Mouse (Mus musculus) kidney, embryonic 15.5 days (tissue): ENCODE measurements around the gene Epha4. TPM values are rescaled to one million over a fixed set of nuclear protein-coding genes. Genes with fewer than 3 reads are reported as not detected.

Experiments used
- ATAC-seq: fragments of 200-750 bp; cut with Nextera tagmentation; replicated peaks from 2 replicates; pipeline ENCODE4 v1.8.0; 2017; ENCODE audit warnings: moderate TSS enrichment; ENCODE audit not compliant: low FRiP score
- H3K27ac ChIP-seq: fragments of 300-500 bp; sonication (generic); 2 replicates; pipeline ENCODE4 v1.5.1; 2015; ENCODE audit warnings: mild to moderate bottlenecking, inconsistent platforms
- H3K27me3 ChIP-seq: fragments of 300-500 bp; sonication (generic); 2 replicates; pipeline ENCODE4 v1.6.1; 2015; ENCODE audit warnings: inconsistent platforms
- H3K36me3 ChIP-seq: fragments of 300-500 bp; sonication (generic); 2 replicates; pipeline ENCODE4 v1.6.1; 2015; ENCODE audit warnings: inconsistent platforms
- H3K4me1 ChIP-seq: fragments of 300-500 bp; sonication (generic); 2 replicates; pipeline ENCODE4 v1.6.1; 2015; ENCODE audit warnings: inconsistent platforms
- H3K4me2 ChIP-seq: fragments of 300-500 bp; sonication (generic); 2 replicates; pipeline ENCODE4 v1.6.1; 2015; ENCODE audit warnings: moderate library complexity, mild to moderate bottlenecking, inconsistent platforms
- H3K4me3 ChIP-seq: fragments of 300-500 bp; sonication (generic); replicated peaks from 2 replicates; pipeline ENCODE4 v1.5.1; 2015; ENCODE audit warnings: mild to moderate bottlenecking, inconsistent platforms
- H3K9ac ChIP-seq: fragments of 300-500 bp; sonication (generic); 2 replicates; pipeline ENCODE4 v1.6.1; 2015; ENCODE audit warnings: mild to moderate bottlenecking, inconsistent platforms
- H3K9me3 ChIP-seq: fragments of 300-500 bp; sonication (generic); replicated peaks from 2 replicates; pipeline ENCODE4 v1.6.1; 2016; ENCODE audit warnings: inconsistent platforms
- WGBS: fragments of 180-500 bp; shearing (Covaris S2); methylation state at CpG from one replicate; pipeline ENCODE4 v1.1.7; 2015; ENCODE audit warnings: mixed read lengths; 5-methylcytosine and 5-hydroxymethylcytosine counted together
- polyA plus RNA-seq: library from polyadenylated mRNA; unstranded; fragments of >200 nt; fragmentation: Nextera tagmentation; extraction: Ambion mirVana; gene quantifications from 2 replicates; pipeline ENCODE4 v1.2.1, GENCODE M21; 2015

The Epha4 gene
- polyA plus RNA-seq, 1 experiment from 2014 or later = 17.2 TPM

- H3K27ac ChIP-seq = no peak overlapping the region
- ATAC-seq = no peak
- no peak overlapping the region for H3K9ac ChIP-seq
- WGBS = 89% methylated on average over 8 of the region's 8 CpGs
- H3K4me1 ChIP-seq = peaks cover 2% of the 10 kb centered on the region; the same call in 1 of the 2 replicates
- H3K36me3 ChIP-seq = peaks cover 42% of the 10 kb centered on the region
- H3K4me3 ChIP-seq = no peak overlapping the region
- no peaks in the 10 kb centered on the region for H3K9me3 ChIP-seq
- H3K27me3 ChIP-seq = no peaks in the 10 kb centered on the region
- no peak overlapping the region for H3K4me2 ChIP-seq
Measured at GRCm38 (mm10) chr1:77377550-77377980, 137.3 kb downstream of the Epha4 start.

DNA sequence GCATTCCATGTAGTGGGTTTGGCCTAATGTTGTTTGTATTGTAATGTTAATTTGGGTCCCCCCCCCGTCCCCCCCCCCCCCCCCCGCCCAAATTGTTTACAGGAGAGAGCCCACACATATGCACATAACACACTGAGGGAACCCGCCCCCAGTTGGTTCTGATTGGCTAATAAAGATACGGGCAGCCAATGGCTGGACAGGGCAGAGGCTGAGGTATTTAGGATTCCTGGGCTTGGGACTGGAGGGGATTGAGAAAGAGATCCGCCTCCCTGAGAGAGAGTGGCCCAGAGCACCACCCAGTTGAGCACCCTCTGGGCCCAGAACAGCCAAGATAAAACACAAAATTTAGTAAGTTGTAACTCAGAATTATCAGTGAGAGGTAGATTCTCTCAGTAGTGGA is 140.8 kb downstream of the Epha4 start:
- Histone ChIP-seq H3K27ac (no peak overlapping the region), H3K9ac (no peak overlapping the region), H3K4me2 (no peak overlapping the region), H3K36me3 (peaks cover 46% of the 10 kb centered on the region), H3K4me3 (no peak overlapping the region), H3K27me3 (no peaks in the 10 kb centered on the region), H3K9me3 (no peaks in the 10 kb centered on the region), H3K4me1 (no peaks in the 10 kb centered on the region)
- WGBS = 66% methylated on average over 4 of the region's 5 CpGs
- ATAC-seq = no peak

GRCm38 (mm10) chr1:77370921-77371320 is 144.0 kb downstream of the Epha4 start:
- no peak overlapping the region for H3K27ac ChIP-seq
- peaks cover 46% of the 10 kb centered on the region for H3K36me3 ChIP-seq
- no peaks in the 10 kb centered on the region for H3K4me1 ChIP-seq
- no peaks in the 10 kb centered on the region for H3K27me3 ChIP-seq
- no peak overlapping the region for H3K4me2 ChIP-seq
- no peak overlapping the region for H3K4me3 ChIP-seq
- H3K9ac ChIP-seq = no peak overlapping the region
- WGBS = 74% methylated on average over 7 of the region's 7 CpGs
- no peaks in the 10 kb centered on the region for H3K9me3 ChIP-seq
- no peak for ATAC-seq

DNA sequence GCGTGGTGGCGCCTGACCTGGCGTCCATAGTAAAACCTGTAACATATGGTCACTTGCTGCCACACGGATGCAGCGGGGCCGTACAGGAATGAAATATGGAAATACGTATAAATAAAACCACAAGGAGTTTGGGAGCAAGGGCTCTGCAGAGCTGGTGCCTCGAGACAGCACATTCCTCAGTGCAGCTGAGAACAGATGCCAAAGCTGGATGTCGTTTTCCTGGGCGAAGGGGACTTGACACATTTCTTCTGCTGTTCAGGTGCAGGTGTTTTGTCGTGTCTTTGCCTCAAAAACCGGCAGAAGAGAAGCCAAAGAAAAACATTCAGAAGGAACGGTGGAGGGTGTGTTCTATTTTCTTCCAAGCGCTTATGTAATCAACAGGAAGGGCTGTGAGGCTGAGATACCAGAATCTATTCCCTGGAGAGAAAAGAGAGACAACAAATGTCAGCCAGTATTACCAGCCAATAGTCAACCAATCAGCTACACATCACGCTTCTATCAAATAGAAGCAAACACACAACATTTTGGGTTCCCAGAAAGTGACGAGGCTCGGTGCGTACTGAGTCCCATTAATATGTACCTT is 145.5 kb downstream of the Epha4 start:
- Histone ChIP-seq H3K9me3 (no peaks in the 10 kb centered on the region), H3K36me3 (peaks cover 36% of the 10 kb centered on the region), H3K9ac (no peak overlapping the region), H3K27me3 (no peaks in the 10 kb centered on the region), H3K27ac (no peak overlapping the region), H3K4me3 (no peak overlapping the region), H3K4me1 (no peaks in the 10 kb centered on the region), H3K4me2 (no peak overlapping the region)
- no peak for ATAC-seq
- 81% methylated on average over 18 of the region's 18 CpGs for WGBS

DNA sequence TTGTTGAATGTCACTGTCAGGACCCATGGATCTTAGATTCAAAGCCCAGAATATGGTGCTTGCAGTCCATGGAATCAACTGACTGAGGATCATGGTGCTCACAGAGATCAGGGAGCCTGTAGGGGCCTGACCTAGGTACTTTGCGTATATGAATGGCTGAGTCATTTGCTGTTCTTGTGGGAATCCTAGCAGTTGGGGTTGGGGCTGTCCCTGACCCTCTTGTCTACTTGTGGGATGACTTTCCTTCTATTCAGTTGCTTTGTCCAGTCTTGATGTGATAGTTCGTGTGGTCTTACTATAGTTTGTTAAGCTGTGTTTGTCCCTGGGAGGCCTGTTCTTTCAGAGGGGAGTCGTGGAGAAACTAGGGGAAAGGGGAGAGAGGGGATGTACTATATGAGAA is 149.0 kb downstream of the Epha4 start:
- H3K27ac ChIP-seq = no peak overlapping the region
- H3K4me2 ChIP-seq = no peak overlapping the region
- H3K9ac ChIP-seq = no peak overlapping the region
- WGBS = 84% methylated on average over 3 of the region's 3 CpGs
- H3K9me3 ChIP-seq = no peaks in the 10 kb centered on the region
- ATAC-seq = no peak
- no peaks in the 10 kb centered on the region for H3K27me3 ChIP-seq
- H3K4me1 ChIP-seq = no peaks in the 10 kb centered on the region
- H3K36me3 ChIP-seq = peaks cover 14% of the 10 kb centered on the region; the same call in 1 of the 2 replicates
- H3K4me3 ChIP-seq = no peak overlapping the region

GRCm38 (mm10) chr1:77364596-77364995 is 150.3 kb downstream of the Epha4 start:
- Histone ChIP-seq H3K4me2 (no peak overlapping the region), H3K4me1 (no peaks in the 10 kb centered on the region), H3K4me3 (no peak overlapping the region), H3K27me3 (no peaks in the 10 kb centered on the region), H3K36me3 (peaks cover 12% of the 10 kb centered on the region; the same call in 1 of the 2 replicates), H3K9ac (no peak overlapping the region), H3K27ac (no peak overlapping the region), H3K9me3 (no peaks in the 10 kb centered on the region)
- 79% methylated on average over 3 of the region's 3 CpGs for WGBS
- no peak for ATAC-seq

- no peak overlapping the region for H3K4me3 ChIP-seq
- H3K27ac ChIP-seq = no peak overlapping the region
- H3K27me3 ChIP-seq = no peaks in the 10 kb centered on the region
- no peaks in the 10 kb centered on the region for H3K9me3 ChIP-seq
- no peak overlapping the region for H3K9ac ChIP-seq
- H3K4me1 ChIP-seq = no peaks in the 10 kb centered on the region
- H3K4me2 ChIP-seq = no peak overlapping the region
- peaks cover 5% of the 10 kb centered on the region; the same call in 1 of the 2 replicates for H3K36me3 ChIP-seq
- WGBS = 85% methylated on average over 1 of the region's 1 CpGs
- ATAC-seq = no peak
Measured at GRCm38 (mm10) chr1:77363848-77364247, 151.0 kb downstream of the Epha4 start.

DNA sequence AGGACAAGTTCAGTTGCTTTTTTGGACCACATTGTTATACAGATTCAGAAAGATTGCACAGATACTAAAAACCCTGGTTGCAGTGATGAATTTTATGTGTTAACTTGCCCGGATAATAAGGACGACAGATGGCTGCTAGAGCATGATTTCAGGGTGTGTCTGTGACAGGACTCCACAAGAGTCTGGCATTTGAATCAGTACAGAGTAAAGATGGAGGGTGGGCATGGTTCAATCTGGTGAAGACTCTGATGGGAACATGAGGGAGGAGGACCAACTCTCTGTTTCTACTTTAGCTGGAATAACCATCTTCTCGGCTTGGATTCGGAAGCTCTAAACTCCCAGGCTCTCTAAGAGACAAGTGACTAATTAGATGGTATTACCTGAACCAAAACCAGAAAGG is 168.4 kb downstream of the Epha4 start:
- Histone ChIP-seq H3K9me3 (no peaks in the 10 kb centered on the region), H3K4me2 (no peak overlapping the region), H3K4me1 (no peaks in the 10 kb centered on the region), H3K27me3 (no peaks in the 10 kb centered on the region), H3K27ac (no peak overlapping the region), H3K4me3 (no peak overlapping the region), H3K36me3 (no peaks in the 10 kb centered on the region), H3K9ac (no peak overlapping the region)
- ATAC-seq = no peak
- 91% methylated on average over 4 of the region's 4 CpGs for WGBS

GRCm38 (mm10) chr1:77343792-77344191 is 171.1 kb downstream of the Epha4 start:
- H3K9ac ChIP-seq = no peak overlapping the region
- no peaks in the 10 kb centered on the region for H3K27me3 ChIP-seq
- H3K36me3 ChIP-seq = no peaks in the 10 kb centered on the region
- H3K27ac ChIP-seq = no peak overlapping the region
- H3K4me1 ChIP-seq = peaks cover 10% of the 10 kb centered on the region
- no peak overlapping the region for H3K4me3 ChIP-seq
- WGBS = 91% methylated on average over 4 of the region's 4 CpGs
- no peaks in the 10 kb centered on the region for H3K9me3 ChIP-seq
- H3K4me2 ChIP-seq = no peak overlapping the region
- ATAC-seq = no peak

GRCm38 (mm10) chr1:77339701-77340100 is 175.2 kb downstream of the Epha4 start:
- no peaks in the 10 kb centered on the region for H3K9me3 ChIP-seq
- H3K4me3 ChIP-seq = no peak overlapping the region
- H3K27me3 ChIP-seq = no peaks in the 10 kb centered on the region
- H3K27ac ChIP-seq = no peak overlapping the region
- no peak overlapping the region for H3K4me2 ChIP-seq
- no peaks in the 10 kb centered on the region for H3K36me3 ChIP-seq
- no peak overlapping the region for H3K9ac ChIP-seq
- peaks cover 24% of the 10 kb centered on the region for H3K4me1 ChIP-seq
- ATAC-seq = no peak
- WGBS = 61% methylated on average over 5 of the region's 5 CpGs

DNA sequence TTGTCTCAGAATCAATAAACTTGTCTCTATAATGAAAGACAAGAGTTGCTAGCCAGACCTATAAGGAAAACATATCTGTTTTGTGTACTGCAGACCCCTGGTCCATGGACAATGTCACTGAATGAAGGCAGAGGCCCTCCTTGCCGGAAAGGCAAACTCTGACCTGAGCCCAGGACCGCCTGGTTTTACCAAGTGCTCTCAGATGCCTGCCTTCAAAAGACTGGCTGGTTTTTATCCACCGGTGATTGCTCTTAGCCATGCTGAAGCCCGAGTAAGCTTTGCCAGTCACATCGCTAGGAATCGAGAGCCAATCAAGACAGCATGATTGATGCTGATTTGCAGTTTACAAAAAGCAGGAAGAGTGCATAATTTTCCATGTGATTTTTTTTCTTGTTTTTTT is 176.5 kb downstream of the Epha4 start:
- H3K9me3 ChIP-seq = no peaks in the 10 kb centered on the region
- no peaks in the 10 kb centered on the region for H3K36me3 ChIP-seq
- no peaks in the 10 kb centered on the region for H3K27me3 ChIP-seq
- 31% methylated on average over 6 of the region's 6 CpGs for WGBS
- no peak overlapping the region for H3K9ac ChIP-seq
- peaks cover 24% of the 10 kb centered on the region for H3K4me1 ChIP-seq
- no peak overlapping the region for H3K27ac ChIP-seq
- ATAC-seq = no peak
- no peak overlapping the region for H3K4me3 ChIP-seq
- H3K4me2 ChIP-seq = no peak overlapping the region

DNA sequence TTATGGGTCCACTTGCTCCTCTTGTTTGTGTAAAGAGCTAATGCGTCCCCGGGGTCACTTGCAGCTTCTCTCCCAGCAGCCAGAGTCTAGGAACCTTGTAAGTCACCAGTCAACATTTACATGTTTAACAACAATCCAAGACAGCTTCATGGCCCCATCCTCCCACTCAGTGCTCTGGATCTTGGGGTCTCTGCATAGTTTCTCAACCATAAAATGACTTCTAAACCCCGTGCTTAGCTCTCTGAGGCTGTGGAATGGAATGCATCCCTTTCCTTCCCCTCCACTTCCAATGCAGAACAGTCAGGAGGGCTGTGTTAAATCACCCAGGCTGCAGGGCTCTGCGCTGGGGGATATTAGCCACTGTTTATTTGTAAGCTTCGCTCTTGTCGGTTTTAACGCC is 178.0 kb downstream of the Epha4 start:
- peaks cover 24% of the 10 kb centered on the region for H3K4me1 ChIP-seq
- no peaks in the 10 kb centered on the region for H3K27me3 ChIP-seq
- no peak overlapping the region for H3K4me3 ChIP-seq
- peak; percentile 63 for ATAC-seq
- peak overlapping the region; percentile 52 for H3K27ac ChIP-seq
- no peaks in the 10 kb centered on the region for H3K9me3 ChIP-seq
- H3K4me2 ChIP-seq = 0 out of 2 replicates have a peak overlapping the region, but pooled peaks have one; percentile 1
- H3K36me3 ChIP-seq = no peaks in the 10 kb centered on the region
- 22% methylated on average over 7 of the region's 7 CpGs for WGBS
- H3K9ac ChIP-seq = no peak overlapping the region

DNA sequence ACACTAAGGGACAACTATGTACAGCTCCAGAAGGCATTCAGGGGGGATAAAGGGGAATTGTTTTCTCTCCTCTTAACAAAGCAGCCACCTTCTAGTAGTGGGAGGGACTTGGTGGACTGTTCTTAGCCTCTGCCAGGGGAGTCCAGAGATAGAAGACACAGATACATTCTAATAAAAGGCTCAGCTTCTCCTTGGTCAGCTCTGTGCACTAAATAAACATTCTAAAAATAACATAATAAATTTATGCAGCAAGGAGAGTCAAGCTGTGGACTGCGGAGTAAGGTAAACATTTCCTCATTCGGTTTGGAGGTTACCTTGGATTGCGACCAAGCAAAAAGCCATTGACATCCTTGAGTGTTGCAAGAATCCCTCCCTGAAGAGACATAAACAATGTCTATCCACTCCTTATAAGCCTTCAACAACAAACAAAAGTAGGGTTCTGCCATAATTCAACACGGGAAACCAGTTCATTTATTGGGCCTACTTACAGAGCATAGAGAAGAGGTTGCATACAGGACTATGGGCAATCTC is 196.2 kb downstream of the Epha4 start:
- no peak overlapping the region for H3K4me3 ChIP-seq
- no peak overlapping the region; the same call in 1 of the 2 replicates for H3K27ac ChIP-seq
- ATAC-seq = 0 out of 2 replicates have a peak, but pooled peaks have one; percentile 40
- H3K4me1 ChIP-seq = peaks cover 14% of the 10 kb centered on the region
- no peaks in the 10 kb centered on the region for H3K27me3 ChIP-seq
- H3K4me2 ChIP-seq = no peak overlapping the region
- no peaks in the 10 kb centered on the region for H3K9me3 ChIP-seq
- no peaks in the 10 kb centered on the region for H3K36me3 ChIP-seq
- WGBS = 27% methylated on average over 4 of the region's 4 CpGs
- no peak overlapping the region for H3K9ac ChIP-seq
